Mouse (Mus musculus): ENCODE data around the gene Dus1l. TPM values are rescaled to one million over a fixed set of nuclear protein-coding genes. Genes with fewer than 3 reads are reported as not detected.
"Not testable (repeated sequence)": the region's sequence is repeated elsewhere in the genome, so short reads cannot be mapped to it uniquely, and the experiment has no call there.

Dus1l gene
- 39.8 and 42.4 TPM in 2 replicates for polyA plus RNA-seq (2015; fragmentation: Nextera tagmentation; extraction: Ambion mirVana)

GRCm38 (mm10) chr11:120795756-120796613 lies at the start of gene Dus1l:
Gene Dus1l (minus strand): TSS chr11:120796403.
- TF ChIP-seq CTCF (IDR thresholded peaks at IDR 0.05; ENCODE audit: low read depth) (no peak), EP300 (optimal IDR thresholded peaks at IDR 0.05) (no peak)

GRCm38 (mm10) chr11:120844329-120844728 lies 48.1 kb upstream of the Dus1l start:
- no peak for TF ChIP-seq CTCF (IDR thresholded peaks at IDR 0.05; ENCODE audit: low read depth)
- TF ChIP-seq EP300 (optimal IDR thresholded peaks at IDR 0.05) = no peak
- ATAC-seq (ENCODE audit: low FRiP score, low TSS enrichment) = no peak
- Histone ChIP-seq H3K4me2 (replicated peaks; ENCODE audit: low read depth) (no peak overlapping the region), H3K4me3 (ENCODE audit: low read depth, low read length) (no peak overlapping the region), H3K36me3 (ENCODE audit: control insufficient read depth, insufficient read depth, low read length) (no peaks in the 10 kb centered on the region), H3K4me1 (replicated peaks; ENCODE audit: control insufficient read depth, insufficient read depth) (no peaks in the 10 kb centered on the region), H3K9me3 (ENCODE audit: control insufficient read depth, low read length) (no peaks in the 10 kb centered on the region), H3K27ac (replicated peaks) (no peak overlapping the region), H3K27me3 (ENCODE audit: control insufficient read depth, insufficient read depth, low read length) (no peaks in the 10 kb centered on the region), H3K9ac (ENCODE audit: low read length) (no peak overlapping the region)
- DNase-seq (ENCODE audit: low spot score) = no peak
- 82% methylated on average over 4 of the region's 4 CpGs for WGBS

More at GRCm38 (mm10) chr11:120795756-120796613, at the start of gene Dus1l:
- Histone ChIP-seq H3K9ac (ENCODE audit: low read length) (peak within 1 kb of the TSS; percentile 97), H3K9me3 (ENCODE audit: control insufficient read depth, low read length) (no peaks in the 10 kb centered on the region), H3K4me2 (replicated peaks; ENCODE audit: low read depth) (peak within 1 kb of the TSS; percentile 97), H3K4me1 (replicated peaks; ENCODE audit: control insufficient read depth, insufficient read depth) (peaks cover 4% of the 10 kb centered on the region; the same call in 1 of the 2 replicates), H3K4me3 (ENCODE audit: low read depth, low read length) (peak within 1 kb of the TSS; percentile 95), H3K27me3 (ENCODE audit: control insufficient read depth, insufficient read depth, low read length) (no peaks in the 10 kb centered on the region), H3K36me3 (ENCODE audit: control insufficient read depth, insufficient read depth, low read length) (peaks cover 7% of the 10 kb centered on the region), H3K27ac (replicated peaks) (peak within 1 kb of the TSS; percentile 71)
- DNase-seq (ENCODE audit: low spot score) (peak; percentile 96), ATAC-seq (ENCODE audit: low FRiP score, low TSS enrichment) (peak; percentile 89)
- WGBS = 2% methylated on average over 59 of the region's 59 CpGs

- H3K27me3 ChIP-seq (ENCODE audit: control insufficient read depth, insufficient read depth, low read length) = no peaks in the 10 kb centered on the region
- H3K4me2 ChIP-seq (replicated peaks; ENCODE audit: low read depth) = no peak overlapping the region; the same call in 1 of the 2 replicates
- ATAC-seq (ENCODE audit: low FRiP score, low TSS enrichment) (peak; percentile 61), DNase-seq (ENCODE audit: low spot score) (peak; percentile 69)
- 32% methylated on average over 8 of the region's 8 CpGs for WGBS
- H3K36me3 ChIP-seq (ENCODE audit: control insufficient read depth, insufficient read depth, low read length) = no peaks in the 10 kb centered on the region
- no peak for TF ChIP-seq EP300 (optimal IDR thresholded peaks at IDR 0.05)
- TF ChIP-seq CTCF (IDR thresholded peaks at IDR 0.05; ENCODE audit: low read depth) = no peak
- H3K4me1 ChIP-seq (replicated peaks; ENCODE audit: control insufficient read depth, insufficient read depth) = no peaks in the 10 kb centered on the region
- no peak overlapping the region; the same call in 1 of the 2 replicates for H3K9ac ChIP-seq (ENCODE audit: low read length)
- peak overlapping the region; percentile 63 for H3K27ac ChIP-seq (replicated peaks)
- no peaks in the 10 kb centered on the region for H3K9me3 ChIP-seq (ENCODE audit: control insufficient read depth, low read length)
- no peak overlapping the region for H3K4me3 ChIP-seq (ENCODE audit: low read depth, low read length)
Measured at GRCm38 (mm10) chr11:120833555-120834280, 37.5 kb upstream of the Dus1l start.

- not testable (repeated sequence) for H3K27ac ChIP-seq (replicated peaks); ATAC-seq (ENCODE audit: low FRiP score, low TSS enrichment); H3K4me1 ChIP-seq (replicated peaks; ENCODE audit: control insufficient read depth, insufficient read depth); H3K36me3 ChIP-seq (ENCODE audit: control insufficient read depth, insufficient read depth, low read length); H3K9me3 ChIP-seq (ENCODE audit: control insufficient read depth, low read length); DNase-seq (ENCODE audit: low spot score); H3K27me3 ChIP-seq (ENCODE audit: control insufficient read depth, insufficient read depth, low read length); H3K9ac ChIP-seq (ENCODE audit: low read length); H3K4me3 ChIP-seq (ENCODE audit: low read depth, low read length); H3K4me2 ChIP-seq (replicated peaks; ENCODE audit: low read depth)
- 80% methylated on average over 5 of the region's 5 CpGs for WGBS
Measured at GRCm38 (mm10) chr11:120832962-120833361, 36.8 kb upstream of the Dus1l start.

GRCm38 (mm10) chr11:120831659-120832440 lies 35.6 kb upstream of the Dus1l start:
- TF ChIP-seq EP300 (optimal IDR thresholded peaks at IDR 0.05) (no peak), CTCF (IDR thresholded peaks at IDR 0.05; ENCODE audit: low read depth) (no peak)
- ATAC-seq (ENCODE audit: low FRiP score, low TSS enrichment) (no peak), DNase-seq (ENCODE audit: low spot score) (no peak)
- no peaks in the 10 kb centered on the region for H3K4me1 ChIP-seq (replicated peaks; ENCODE audit: control insufficient read depth, insufficient read depth)
- no peak overlapping the region for H3K27ac ChIP-seq (replicated peaks)
- WGBS = 80% methylated on average over 3 of the region's 3 CpGs
- no peaks in the 10 kb centered on the region for H3K9me3 ChIP-seq (ENCODE audit: control insufficient read depth, low read length)
- no peaks in the 10 kb centered on the region for H3K27me3 ChIP-seq (ENCODE audit: control insufficient read depth, insufficient read depth, low read length)
- H3K9ac ChIP-seq (ENCODE audit: low read length) = no peak overlapping the region
- no peaks in the 10 kb centered on the region for H3K36me3 ChIP-seq (ENCODE audit: control insufficient read depth, insufficient read depth, low read length)
- no peak overlapping the region for H3K4me3 ChIP-seq (ENCODE audit: low read depth, low read length)
- H3K4me2 ChIP-seq (replicated peaks; ENCODE audit: low read depth) = no peak overlapping the region
